Mouse (Mus musculus) neutrophil, adult 59 days (primary cell): ENCODE data around the gene Tagln2. TPM values are rescaled to one million over a fixed set of nuclear protein-coding genes. Genes with fewer than 3 reads are reported as not detected.

ENCODE experiments used
- total RNA-seq, 2 experiments: library from RNA; stranded (reverse); gene quantifications; 1 replicate in 1 of 2; 2 replicates in 1 of 2; pipeline ENCODE4 v1.2.4; 2023

Gene Tagln2
- total RNA-seq, result 100 to 1,000 TPM; 207 to 231 TPM

DNA sequence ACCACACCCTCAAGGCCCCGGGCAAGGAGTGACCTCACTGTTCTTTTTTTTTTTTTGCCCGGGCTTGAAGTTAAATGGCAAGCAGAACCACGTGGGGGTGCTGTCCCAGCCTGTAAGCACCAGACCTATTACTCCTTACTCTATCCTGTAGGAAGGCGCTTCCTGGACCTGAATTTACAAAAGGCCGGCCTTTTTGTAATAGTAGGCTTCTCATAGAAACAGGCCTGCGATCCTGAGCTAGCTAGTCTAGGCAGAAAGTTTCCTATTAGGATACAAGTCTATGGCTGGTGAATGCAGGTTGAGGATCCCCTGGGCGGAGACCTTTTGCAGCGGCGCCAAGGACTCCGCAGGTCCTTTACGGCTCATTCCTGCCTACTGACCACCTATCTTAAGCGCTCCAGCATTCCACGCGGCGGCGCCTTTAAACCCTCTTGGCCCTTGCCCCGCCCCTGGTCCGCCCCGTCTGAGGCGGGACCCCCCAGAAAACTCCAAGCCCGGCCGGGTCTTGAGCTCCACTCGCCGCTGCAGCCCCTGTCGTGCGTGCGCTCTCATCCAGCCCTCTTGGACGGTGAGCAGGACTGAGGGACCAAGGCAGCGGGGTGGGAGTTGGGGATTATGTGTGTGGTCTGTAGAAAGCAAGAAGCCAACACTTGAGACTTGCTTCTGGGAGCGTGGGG, at the start of gene Tagln2:
Gene Tagln2, plus strand, starts transcription at position 283 of the 677 bp plus-strand sequence.

DNA sequence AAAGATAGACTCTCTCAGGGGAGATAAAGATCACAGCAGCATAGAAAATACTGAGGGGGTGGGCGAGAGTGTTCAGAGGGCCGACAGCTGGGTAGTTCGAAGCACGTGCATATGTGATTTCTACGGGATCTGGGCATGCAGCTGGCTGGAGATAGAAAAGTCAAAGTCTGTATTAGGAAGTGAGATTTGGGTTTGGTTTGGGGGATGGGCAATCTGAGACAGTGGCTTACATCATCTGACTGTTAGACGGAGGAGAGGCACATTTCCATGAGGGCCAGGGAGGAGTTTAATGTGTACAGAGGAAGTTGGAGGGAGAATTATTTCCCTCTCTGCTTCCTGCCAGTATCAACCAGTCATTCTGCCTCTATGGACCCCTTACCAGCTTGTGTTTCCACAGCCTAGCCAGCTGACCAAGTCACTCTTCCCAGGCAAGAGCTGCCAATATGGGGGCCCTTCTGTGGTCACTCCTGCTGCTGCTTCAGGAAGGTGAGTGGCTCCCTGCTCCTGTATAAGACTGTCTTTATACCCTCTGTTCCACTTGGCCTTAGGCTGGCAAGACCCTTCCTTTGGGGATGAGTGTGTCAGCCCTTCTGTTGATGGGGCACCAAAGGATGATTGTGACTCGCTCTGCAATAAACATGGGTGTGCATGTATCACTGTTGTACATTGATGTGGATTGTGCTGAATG, 24.6 kb upstream of the Tagln2 start, which contains the start of gene Slamf9:
Gene Slamf9, plus strand, starts transcription at position 305 of the 688 bp plus-strand sequence.

DNA sequence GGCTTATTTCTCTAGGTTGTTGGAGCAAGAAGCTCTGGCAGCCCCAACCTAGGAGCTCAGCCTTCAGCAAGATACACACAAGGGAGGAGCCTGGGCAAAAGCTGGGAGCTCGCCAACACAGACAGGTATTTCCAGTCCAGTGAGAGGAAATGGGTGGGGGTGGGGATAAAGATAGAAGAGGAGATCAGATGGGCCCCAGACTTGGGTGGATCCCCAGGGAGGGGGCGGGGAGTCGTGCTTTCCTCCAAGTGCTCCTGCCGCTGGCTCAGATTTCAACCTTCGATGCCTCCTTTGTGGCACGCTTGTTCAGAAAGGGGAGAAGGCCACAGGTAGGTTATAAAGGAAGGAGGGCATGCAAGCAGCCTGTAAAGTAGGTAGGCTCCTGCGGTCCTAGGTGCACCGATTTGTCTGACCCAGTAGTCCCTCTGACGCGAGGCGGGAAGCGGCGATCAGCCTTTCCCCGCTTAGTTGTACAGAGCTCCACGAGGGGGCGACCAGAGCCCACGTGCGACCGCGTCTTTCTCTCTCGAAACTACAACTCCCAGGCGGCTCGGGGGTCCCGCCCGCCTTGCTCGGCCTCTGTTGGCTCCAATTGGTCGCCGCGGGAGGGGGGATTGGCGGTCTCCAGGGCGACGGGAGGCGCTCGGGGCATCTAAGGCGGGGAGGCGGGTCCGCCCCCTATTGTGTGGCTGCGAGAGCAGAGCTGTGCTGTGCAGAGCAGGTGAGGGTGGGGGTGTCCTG, 18.1 kb upstream of the Tagln2 start, which contains the start of gene Igsf9:
Gene Igsf9, plus strand, starts transcription at position 249 of the 741 bp plus-strand sequence.

DNA sequence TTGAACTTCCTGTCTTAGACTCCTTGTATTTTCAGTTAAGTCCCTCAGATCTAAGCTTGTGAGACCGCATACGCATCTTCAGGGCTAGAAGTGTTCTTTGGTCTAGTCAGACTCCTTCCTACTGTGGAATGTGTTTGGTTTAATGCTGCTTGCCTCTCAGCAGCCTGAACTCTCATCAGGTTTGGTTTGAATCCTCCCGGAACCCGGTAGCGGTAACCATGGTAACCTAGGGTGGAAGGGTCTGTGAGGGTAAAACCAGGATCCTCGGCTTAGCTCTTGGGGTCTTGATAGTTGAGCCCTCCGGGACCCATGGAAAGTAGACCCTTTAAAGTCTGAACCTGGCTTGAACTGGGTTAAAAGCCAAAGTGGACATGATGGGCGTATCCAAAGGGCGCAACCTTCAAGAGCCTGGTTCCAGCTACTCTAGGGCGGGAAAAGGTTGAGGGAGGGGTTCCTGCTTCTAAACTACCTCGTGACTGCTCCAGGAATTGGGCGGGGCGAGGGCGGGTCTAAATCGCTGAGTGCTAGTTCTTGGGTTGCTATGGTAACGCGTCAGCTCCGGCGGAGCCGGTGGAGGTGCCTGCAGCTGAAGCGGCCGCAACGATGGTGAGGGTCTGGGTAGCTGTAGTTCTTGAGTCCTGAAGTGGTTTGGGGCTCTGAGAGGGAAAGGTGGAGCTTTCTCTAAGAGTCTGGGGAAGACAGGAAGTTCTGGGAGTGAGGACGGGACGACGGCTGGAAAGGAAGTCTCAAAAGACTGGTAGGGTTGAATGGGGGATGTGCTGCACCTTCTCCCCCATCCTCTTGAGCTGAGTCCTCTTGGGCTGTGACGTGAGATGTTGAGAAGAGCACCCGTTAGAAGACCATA, 21.0 kb downstream of the Tagln2 start, which contains the start of gene Cfap45:
Gene Cfap45, plus strand, starts transcription at position 226 of the 865 bp plus-strand sequence.

DNA sequence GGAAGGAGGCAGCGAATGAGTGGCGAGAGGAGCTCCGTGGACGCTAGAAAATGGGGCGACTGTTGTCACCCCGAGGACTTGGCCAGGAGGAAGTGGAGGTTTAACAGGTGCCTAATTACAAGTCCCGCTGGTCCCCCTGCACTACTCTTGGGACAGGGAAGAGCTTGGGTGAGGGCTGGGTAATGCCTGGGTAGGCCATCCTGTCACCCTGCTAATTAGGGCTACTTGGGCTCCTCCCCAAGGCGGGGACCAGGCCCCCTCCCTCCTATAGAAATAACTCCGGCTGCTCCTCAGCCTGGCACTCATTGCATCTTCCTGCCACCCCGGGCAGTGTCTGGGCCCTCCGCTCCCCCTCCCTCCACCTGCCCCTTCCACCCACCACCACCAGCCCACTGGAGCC, 55.8 kb downstream of the Tagln2 start, which contains the start of gene Vsig8:
Gene Vsig8, plus strand, starts transcription at position 301 of the 400 bp plus-strand sequence.

Other genes with a start within 250 kb of the Tagln2 start
- not detected for gene Atp1a4, start 241.6 kb upstream of the Tagln2 start, total RNA-seq
- gene Igsf8, start 238.4 kb upstream of the Tagln2 start, total RNA-seq, result 10 to 100 TPM; 18.8 to 25.1 TPM
- gene Atp1a2, start 202.0 kb upstream of the Tagln2 start, total RNA-seq, result not detected
- not detected for gene Kcnj9, start 170.7 kb upstream of the Tagln2 start, total RNA-seq
- 1 to 10 TPM; 1.4 to 2.9 TPM for gene Kcnj10, start 158.8 kb upstream of the Tagln2 start, total RNA-seq
- gene Pigm, start 123.5 kb upstream of the Tagln2 start, total RNA-seq, result 10 to 100 TPM; 15.2 to 17.0 TPM
- 1 to 10 TPM in 1 of 2 experiments, under 1 TPM in 1; 0.27 to 1.1 TPM for gene Slamf9, start 24.7 kb upstream of the Tagln2 start, total RNA-seq
- under 1 TPM; 0.58 to 0.88 TPM for gene Igsf9, start 18.3 kb upstream of the Tagln2 start, total RNA-seq
- 1 to 10 TPM in 1 of 2 experiments, under 1 TPM in 1; 0.78 to 1.3 TPM for gene Cfap45, start 20.8 kb downstream of the Tagln2 start, total RNA-seq
- not detected for gene Vsig8, start 55.9 kb downstream of the Tagln2 start, total RNA-seq
- 1 to 10 TPM; 4.0 to 6.3 TPM for gene Slamf8, start 90.5 kb downstream of the Tagln2 start, total RNA-seq
- not detected for gene Fcrl6, start 102.5 kb downstream of the Tagln2 start, total RNA-seq
- gene Dusp23, start 132.9 kb downstream of the Tagln2 start, total RNA-seq, result 1 to 10 TPM; 2.0 to 2.1 TPM
- not detected for gene Crp, start 198.0 kb downstream of the Tagln2 start, total RNA-seq